Mouse (Mus musculus): ENCODE data around the gene Hsd17b2.

GRCm38 (mm10) chr8:117730980-117731379, 29.3 kb downstream of the Hsd17b2 start:
- TF ChIP-seq POLR2A (IDR thresholded peaks at IDR 0.05; ENCODE audit: low read depth, low read length) = no peak
- no peak for TF ChIP-seq CTCF (IDR thresholded peaks at IDR 0.05; ENCODE audit: extremely low read depth, insufficient read length, insufficient replicate concordance, low read depth, low read length)

All from small intestine, adult 2 months (tissue).